Mouse (Mus musculus) MEL-GATA-1-ER (cell line): ENCODE measurements around the gene Dapk2.

ENCODE experiments used
- DNase-seq: peaks from one replicate; pipeline ENCODE4 v3.0.0-alpha.2; 2012; ENCODE audit warnings: low read depth; ENCODE audit errors: extremely low read depth

The Dapk2 gene

GRCm38 (mm10) chr9:66184572-66184971, 26.5 kb downstream of the Dapk2 start:
- no peak for DNase-seq

- no peak for DNase-seq
Measured at GRCm38 (mm10) chr9:66186426-66186825, 28.4 kb downstream of the Dapk2 start.

- DNase-seq: no peak
Measured at GRCm38 (mm10) chr9:66189026-66189425, 31.0 kb downstream of the Dapk2 start.

GRCm38 (mm10) chr9:66194003-66194402, 36.0 kb downstream of the Dapk2 start:
- DNase-seq: peak; percentile 86

- no peak for DNase-seq
Measured at GRCm38 (mm10) chr9:66196561-66196960, 38.5 kb downstream of the Dapk2 start.

GRCm38 (mm10) chr9:66198533-66198932, 40.5 kb downstream of the Dapk2 start:
- no peak for DNase-seq

- no peak for DNase-seq
Measured at GRCm38 (mm10) chr9:66199657-66200410, 41.8 kb downstream of the Dapk2 start.

- DNase-seq: no peak
Measured at GRCm38 (mm10) chr9:66200411-66200789, 42.4 kb downstream of the Dapk2 start.

GRCm38 (mm10) chr9:66201665-66202064, 43.6 kb downstream of the Dapk2 start:
- DNase-seq: no peak

GRCm38 (mm10) chr9:66202463-66202862, 44.4 kb downstream of the Dapk2 start:
- DNase-seq: no peak

GRCm38 (mm10) chr9:66205702-66206101, 47.7 kb downstream of the Dapk2 start:
- no peak for DNase-seq

GRCm38 (mm10) chr9:66206825-66207224, 48.8 kb downstream of the Dapk2 start:
- no peak for DNase-seq

- DNase-seq: no peak
Measured at GRCm38 (mm10) chr9:66211420-66211819, 53.4 kb downstream of the Dapk2 start.

GRCm38 (mm10) chr9:66212088-66212487, 54.1 kb downstream of the Dapk2 start:
- no peak for DNase-seq

- no peak for DNase-seq
Measured at GRCm38 (mm10) chr9:66212802-66213201, 54.8 kb downstream of the Dapk2 start.

GRCm38 (mm10) chr9:66213386-66214032, 55.5 kb downstream of the Dapk2 start:
- DNase-seq: peak; percentile 24

- DNase-seq: no peak
Measured at GRCm38 (mm10) chr9:66215551-66215950, 57.5 kb downstream of the Dapk2 start.

- no peak for DNase-seq
Measured at GRCm38 (mm10) chr9:66217970-66218369, 59.9 kb downstream of the Dapk2 start.

GRCm38 (mm10) chr9:66218917-66219725, 61.1 kb downstream of the Dapk2 start:
- no peak for DNase-seq

- no peak for DNase-seq
Measured at GRCm38 (mm10) chr9:66223872-66224271, 65.8 kb downstream of the Dapk2 start.

GRCm38 (mm10) chr9:66225737-66226485, 67.9 kb downstream of the Dapk2 start:
- no peak for DNase-seq
